Mouse (Mus musculus): Measurements from ENCODE around the gene Ubald2. TPM values are rescaled to one million over a fixed set of nuclear protein-coding genes. Genes with fewer than 3 reads are reported as not detected.

Gene Ubald2
- polyA plus RNA-seq, 1 experiment from 2014 or later, result 78.5 TPM

Other genes with a start within 250 kb of the Ubald2 start
- 88.8 and 93.2 TPM in 2 replicates for gene Ten1, start 235.2 kb upstream of the Ubald2 start, polyA plus RNA-seq (2014; fragmentation: Nextera tagmentation; extraction: Ambion mirVana)
- gene Acox1, start 235.0 kb upstream of the Ubald2 start, polyA plus RNA-seq (2014; fragmentation: Nextera tagmentation; extraction: Ambion mirVana), result 33.3 and 35.1 TPM in 2 replicates
- 3.2 and 3.7 TPM in 2 replicates for gene Evpl, start 196.0 kb upstream of the Ubald2 start, polyA plus RNA-seq (2014; fragmentation: Nextera tagmentation; extraction: Ambion mirVana)
- 78.1 and 83.2 TPM in 2 replicates for gene Srp68, start 159.9 kb upstream of the Ubald2 start, polyA plus RNA-seq (2014; fragmentation: Nextera tagmentation; extraction: Ambion mirVana)
- 0.11 and 0.15 TPM in 2 replicates for gene Galr2, start 153.2 kb upstream of the Ubald2 start, polyA plus RNA-seq (2014; fragmentation: Nextera tagmentation; extraction: Ambion mirVana)
- gene Exoc7, start 126.9 kb upstream of the Ubald2 start, polyA plus RNA-seq (2014; fragmentation: Nextera tagmentation; extraction: Ambion mirVana), result 63.8 TPM in 2 replicates
- 0.95 and 0.97 TPM in 2 replicates for gene Foxj1, start 98.7 kb upstream of the Ubald2 start, polyA plus RNA-seq (2014; fragmentation: Nextera tagmentation; extraction: Ambion mirVana)
- 14.6 and 19.9 TPM in 2 replicates for gene Rnf157, start 21.1 kb upstream of the Ubald2 start, polyA plus RNA-seq (2014; fragmentation: Nextera tagmentation; extraction: Ambion mirVana)
- 0.15 and 0.22 TPM in 2 replicates for gene Qrich2, start 32.1 kb downstream of the Ubald2 start, polyA plus RNA-seq (2014; fragmentation: Nextera tagmentation; extraction: Ambion mirVana)
- gene Prpsap1, start 60.1 kb downstream of the Ubald2 start, polyA plus RNA-seq (2014; fragmentation: Nextera tagmentation; extraction: Ambion mirVana), result 207 and 208 TPM in 2 replicates
- gene Sphk1, start 96.8 kb downstream of the Ubald2 start, polyA plus RNA-seq (2014; fragmentation: Nextera tagmentation; extraction: Ambion mirVana), result 2.1 and 4.5 TPM in 2 replicates
- 9.7 and 9.8 TPM in 2 replicates for gene Ube2o, start 147.4 kb downstream of the Ubald2 start, polyA plus RNA-seq (2014; fragmentation: Nextera tagmentation; extraction: Ambion mirVana)
- gene Aanat, start 152.3 kb downstream of the Ubald2 start, polyA plus RNA-seq (2014; fragmentation: Nextera tagmentation; extraction: Ambion mirVana), result not detected in 2 replicates
- 5.7 and 5.9 TPM in 2 replicates for gene Rhbdf2, start 192.9 kb downstream of the Ubald2 start, polyA plus RNA-seq (2014; fragmentation: Nextera tagmentation; extraction: Ambion mirVana)
- 0.75 and 1.8 TPM in 2 replicates for gene Prcd, start 219.4 kb downstream of the Ubald2 start, polyA plus RNA-seq (2014; fragmentation: Nextera tagmentation; extraction: Ambion mirVana)
- gene Cygb, start 220.2 kb downstream of the Ubald2 start, polyA plus RNA-seq (2014; fragmentation: Nextera tagmentation; extraction: Ambion mirVana), result 14.5 and 16.4 TPM in 2 replicates